Mouse (Mus musculus): ENCODE results near the gene Emd. TPM values are rescaled to one million over a fixed set of nuclear protein-coding genes. Genes with fewer than 3 reads are reported as not detected.
"Not testable (repeated sequence)": the region's sequence is repeated elsewhere in the genome, so short reads cannot be mapped to it uniquely, and the experiment has no call there.

The Emd gene
- polyA plus RNA-seq (2016; fragmentation: Nextera tagmentation; extraction: Ambion mirVana) = 10.1 and 11.6 TPM in 2 replicates

DNA sequence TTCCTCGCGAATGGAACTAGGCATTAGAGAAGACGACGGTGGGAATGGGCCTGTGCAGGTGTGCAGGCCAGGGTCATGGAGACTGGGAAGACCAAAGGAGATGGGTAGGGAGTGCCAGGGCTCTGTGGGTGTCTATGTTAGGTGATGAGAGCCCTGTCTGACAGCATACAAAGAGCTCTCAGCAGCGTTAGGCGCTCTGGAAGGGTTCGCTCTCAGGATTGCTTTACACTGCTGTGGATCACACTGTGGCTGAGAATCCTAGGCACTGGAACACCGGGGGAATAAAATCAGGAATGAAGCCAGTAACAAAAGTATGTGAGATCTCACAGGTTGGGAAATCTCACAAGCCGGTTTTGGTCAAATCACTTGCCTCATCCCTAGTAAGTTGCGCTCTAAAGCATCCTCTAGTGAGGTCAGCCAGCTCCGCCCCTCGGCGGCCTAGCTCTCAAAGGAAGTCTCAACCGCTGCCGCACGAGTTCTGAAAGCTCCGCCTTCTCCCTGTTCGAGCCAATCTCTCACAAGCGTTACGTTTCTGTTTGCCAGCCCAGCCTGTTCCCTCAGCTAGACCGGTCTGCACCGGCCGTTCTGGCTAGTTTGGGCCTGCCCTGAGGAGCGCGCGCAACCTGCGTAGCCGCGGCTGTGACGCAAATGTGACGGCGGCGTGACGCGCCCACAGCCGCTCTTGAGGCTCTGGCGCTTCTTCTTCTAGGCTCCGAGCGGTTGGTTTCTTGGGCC is at the start of gene Emd:
Emd (plus strand) TSS at position 535 of the 735 bp plus-strand sequence.
- peak within 1 kb of the TSS; percentile 69 for H3K4me3 ChIP-seq
- H3K4me2 ChIP-seq = peak within 1 kb of the TSS; percentile 84
- H3K27me3 ChIP-seq (replicated peaks) = peaks cover 15% of the 10 kb centered on the region
- 22% methylated on average over 39 of the region's 39 CpGs for WGBS (ENCODE audit: insufficient replicate concordance)
- peak; percentile 97 for ATAC-seq
- H3K36me3 ChIP-seq = peaks cover 28% of the 10 kb centered on the region
- no peaks in the 10 kb centered on the region for H3K9me3 ChIP-seq (replicated peaks)
- peak within 1 kb of the TSS; percentile 91 for H3K27ac ChIP-seq
- H3K4me1 ChIP-seq = peaks cover 15% of the 10 kb centered on the region
- H3K9ac ChIP-seq = peak within 1 kb of the TSS; percentile 81

GRCm38 (mm10) chrX:74218496-74218895 is 36.0 kb upstream of the Emd start:
- no peaks in the 10 kb centered on the region for H3K27me3 ChIP-seq (replicated peaks)
- H3K9ac ChIP-seq = no peak overlapping the region
- WGBS (ENCODE audit: insufficient replicate concordance) = 74% methylated on average over 4 of the region's 4 CpGs
- ATAC-seq = no peak
- no peak overlapping the region for H3K4me3 ChIP-seq
- H3K36me3 ChIP-seq = peaks cover 8% of the 10 kb centered on the region; the same call in 1 of the 2 replicates
- H3K9me3 ChIP-seq (replicated peaks) = no peaks in the 10 kb centered on the region
- no peaks in the 10 kb centered on the region for H3K4me1 ChIP-seq
- no peak overlapping the region for H3K4me2 ChIP-seq
- H3K27ac ChIP-seq = no peak overlapping the region

GRCm38 (mm10) chrX:74219449-74219848 is 35.0 kb upstream of the Emd start:
- peaks cover 16% of the 10 kb centered on the region for H3K36me3 ChIP-seq
- H3K4me1 ChIP-seq = no peaks in the 10 kb centered on the region
- H3K27ac ChIP-seq = no peak overlapping the region
- ATAC-seq = no peak
- no peak overlapping the region for H3K4me2 ChIP-seq
- H3K4me3 ChIP-seq = no peak overlapping the region
- no peak overlapping the region for H3K9ac ChIP-seq
- H3K27me3 ChIP-seq (replicated peaks) = no peaks in the 10 kb centered on the region
- 55% methylated on average over 13 of the region's 13 CpGs for WGBS (ENCODE audit: insufficient replicate concordance)
- no peaks in the 10 kb centered on the region for H3K9me3 ChIP-seq (replicated peaks)

DNA sequence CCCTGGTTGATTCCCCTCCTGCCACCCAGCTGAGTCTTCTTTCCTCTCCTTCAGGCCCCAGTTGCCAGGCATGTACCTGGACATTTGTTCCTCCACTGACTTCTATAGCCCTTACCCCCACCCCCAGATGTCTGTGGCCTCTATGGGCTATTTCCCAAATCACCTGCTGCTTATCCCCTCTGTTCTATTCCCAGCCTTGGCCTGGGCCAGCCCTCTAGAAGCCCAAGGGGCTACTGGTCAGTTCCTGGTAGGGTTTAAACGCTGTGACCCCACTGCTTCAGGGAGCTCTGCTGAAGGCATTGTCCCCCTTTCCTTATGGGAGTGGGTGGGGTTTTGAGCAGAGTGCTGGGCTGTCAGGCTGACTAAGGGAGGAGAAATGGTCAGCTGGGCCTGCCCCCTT is 34.4 kb upstream of the Emd start:
- H3K27me3 ChIP-seq (replicated peaks); H3K4me2 ChIP-seq; ATAC-seq; H3K27ac ChIP-seq; H3K9ac ChIP-seq; H3K4me1 ChIP-seq; H3K9me3 ChIP-seq (replicated peaks); H3K4me3 ChIP-seq: not testable (repeated sequence)
- H3K36me3 ChIP-seq = peaks cover 22% of the 10 kb centered on the region
- 50% methylated on average over 1 of the region's 1 CpGs for WGBS (ENCODE audit: insufficient replicate concordance)

DNA sequence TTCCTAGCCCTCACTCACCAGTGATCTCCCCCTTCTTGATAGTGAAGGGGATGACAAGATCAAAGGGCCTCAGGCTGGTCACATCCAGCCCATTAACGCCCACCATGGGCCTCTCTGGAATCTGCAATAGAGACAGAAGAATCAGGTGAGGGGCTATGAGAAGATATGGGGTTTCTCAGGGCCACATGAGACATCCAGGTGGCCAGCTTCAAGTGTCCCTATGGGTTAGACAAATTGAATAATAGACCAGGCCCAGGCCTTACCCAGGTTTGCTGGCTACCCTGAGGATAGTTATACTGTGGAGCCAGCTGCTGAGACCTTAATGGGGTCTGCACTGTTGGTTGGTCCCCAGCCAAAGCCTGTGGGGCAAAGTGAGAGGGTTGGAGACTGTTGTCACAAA is 24.4 kb upstream of the Emd start:
- Histone ChIP-seq H3K27ac (no peak overlapping the region), H3K27me3 (replicated peaks) (no peaks in the 10 kb centered on the region), H3K4me1 (no peaks in the 10 kb centered on the region), H3K9me3 (replicated peaks) (no peaks in the 10 kb centered on the region), H3K36me3 (peaks cover 93% of the 10 kb centered on the region), H3K9ac (no peak overlapping the region), H3K4me2 (no peak overlapping the region), H3K4me3 (no peak overlapping the region)
- 75% methylated on average over 1 of the region's 1 CpGs for WGBS (ENCODE audit: insufficient replicate concordance)
- ATAC-seq = no peak

GRCm38 (mm10) chrX:74233196-74233595 is 21.3 kb upstream of the Emd start:
- H3K36me3 ChIP-seq = peaks cover 88% of the 10 kb centered on the region
- H3K4me1 ChIP-seq = no peaks in the 10 kb centered on the region
- WGBS (ENCODE audit: insufficient replicate concordance) = 84% methylated on average over 5 of the region's 5 CpGs
- H3K4me3 ChIP-seq = no peak overlapping the region
- H3K27ac ChIP-seq = no peak overlapping the region
- no peaks in the 10 kb centered on the region for H3K9me3 ChIP-seq (replicated peaks)
- no peak overlapping the region for H3K9ac ChIP-seq
- H3K4me2 ChIP-seq = no peak overlapping the region
- no peaks in the 10 kb centered on the region for H3K27me3 ChIP-seq (replicated peaks)
- no peak for ATAC-seq

GRCm38 (mm10) chrX:74240332-74240731 is 14.2 kb upstream of the Emd start:
- Histone ChIP-seq H3K27ac (no peak overlapping the region), H3K4me1 (peaks cover 25% of the 10 kb centered on the region), H3K36me3 (peaks cover 73% of the 10 kb centered on the region), H3K4me3 (no peak overlapping the region), H3K9me3 (replicated peaks) (no peaks in the 10 kb centered on the region), H3K9ac (no peak overlapping the region), H3K4me2 (no peak overlapping the region), H3K27me3 (replicated peaks) (no peaks in the 10 kb centered on the region)
- ATAC-seq = no peak
- 89% methylated on average over 4 of the region's 4 CpGs for WGBS (ENCODE audit: insufficient replicate concordance)

DNA sequence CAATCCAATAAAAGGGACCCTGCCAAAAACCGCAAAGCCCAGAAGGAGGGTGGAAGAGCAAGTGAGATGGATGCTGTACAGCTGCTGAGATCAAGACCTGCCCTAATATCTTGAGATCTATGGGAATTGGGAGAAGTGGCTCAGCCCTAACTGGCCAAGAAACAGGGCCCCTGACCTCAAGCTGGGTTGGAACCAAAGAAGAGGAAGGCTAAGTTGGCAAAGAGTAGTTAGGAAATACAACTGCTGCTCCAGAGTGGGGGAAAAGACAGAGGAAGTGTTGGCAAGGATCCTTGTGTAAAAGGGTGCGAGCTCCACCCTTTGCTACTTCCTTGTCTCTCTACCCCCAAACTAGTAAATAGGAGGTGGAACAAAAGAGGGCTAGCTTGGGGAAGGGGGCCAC is 11.1 kb upstream of the Emd start:
- WGBS (ENCODE audit: insufficient replicate concordance) = 56% methylated on average over 2 of the region's 2 CpGs
- Histone ChIP-seq H3K27me3 (replicated peaks) (no peaks in the 10 kb centered on the region), H3K27ac (peak overlapping the region; percentile 45; the same call in 1 of the 2 replicates), H3K4me1 (peaks cover 32% of the 10 kb centered on the region), H3K4me2 (peak overlapping the region; percentile 85), H3K36me3 (peaks cover 48% of the 10 kb centered on the region), H3K9me3 (replicated peaks) (no peaks in the 10 kb centered on the region), H3K9ac (peak overlapping the region; percentile 31; the same call in 1 of the 2 replicates), H3K4me3 (no peak overlapping the region)
- no peak for ATAC-seq

- peak overlapping the region; percentile 45 for H3K27ac ChIP-seq
- WGBS (ENCODE audit: insufficient replicate concordance) = 7% methylated on average over 3 of the region's 3 CpGs
- H3K4me2 ChIP-seq = peak overlapping the region; percentile 85
- peak overlapping the region; percentile 31; the same call in 1 of the 2 replicates for H3K9ac ChIP-seq
- H3K4me1 ChIP-seq = peaks cover 34% of the 10 kb centered on the region
- peak overlapping the region; percentile 61 for H3K4me3 ChIP-seq
- no peaks in the 10 kb centered on the region for H3K27me3 ChIP-seq (replicated peaks)
- H3K9me3 ChIP-seq (replicated peaks) = no peaks in the 10 kb centered on the region
- peaks cover 44% of the 10 kb centered on the region for H3K36me3 ChIP-seq
- ATAC-seq = peak; percentile 66
Observed at GRCm38 (mm10) chrX:74243807-74244206, 10.7 kb upstream of the Emd start.

GRCm38 (mm10) chrX:74244614-74245083 is 9.8 kb upstream of the Emd start:
- Histone ChIP-seq H3K9ac (peak overlapping the region; percentile 67), H3K9me3 (replicated peaks) (no peaks in the 10 kb centered on the region), H3K36me3 (peaks cover 35% of the 10 kb centered on the region), H3K4me2 (peak overlapping the region; percentile 85), H3K27me3 (replicated peaks) (peaks cover 7% of the 10 kb centered on the region; the same call in 1 of the 2 replicates), H3K4me3 (peak overlapping the region; percentile 61), H3K27ac (peak overlapping the region; percentile 75; the same call in 1 of the 2 replicates), H3K4me1 (peaks cover 43% of the 10 kb centered on the region)
- 22% methylated on average over 1 of the region's 3 CpGs for WGBS (ENCODE audit: insufficient replicate concordance)
- no peak for ATAC-seq

DNA sequence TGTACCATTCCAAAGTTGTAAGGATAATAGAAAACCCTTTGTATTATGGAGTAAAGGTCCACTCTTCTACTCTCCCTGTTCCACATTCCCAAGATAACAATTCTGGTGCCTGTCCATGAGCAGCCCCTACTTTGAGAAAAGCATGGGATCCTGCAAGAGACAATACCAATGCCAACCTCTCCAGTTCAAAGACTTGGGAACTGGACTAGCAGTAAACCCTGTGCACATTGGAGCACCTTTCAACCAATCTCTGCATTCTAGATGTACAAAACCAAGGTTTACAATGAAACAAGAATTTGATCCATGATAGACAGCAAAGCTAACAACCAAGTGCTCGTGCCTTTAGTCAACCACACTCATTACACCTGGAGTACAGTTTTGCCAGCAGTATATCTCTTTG is 9.4 kb upstream of the Emd start:
- 15% methylated on average over 1 of the region's 1 CpGs for WGBS (ENCODE audit: insufficient replicate concordance)
- no peak for ATAC-seq
- H3K27me3 ChIP-seq (replicated peaks) = peaks cover 11% of the 10 kb centered on the region; the same call in 1 of the 2 replicates
- peaks cover 31% of the 10 kb centered on the region for H3K36me3 ChIP-seq
- peaks cover 46% of the 10 kb centered on the region for H3K4me1 ChIP-seq
- peak overlapping the region; percentile 85 for H3K4me2 ChIP-seq
- H3K27ac ChIP-seq = peak overlapping the region; percentile 75
- H3K9ac ChIP-seq = peak overlapping the region; percentile 67
- no peaks in the 10 kb centered on the region for H3K9me3 ChIP-seq (replicated peaks)
- peak overlapping the region; percentile 61 for H3K4me3 ChIP-seq

GRCm38 (mm10) chrX:74245687-74246086 is 8.8 kb upstream of the Emd start:
- WGBS (ENCODE audit: insufficient replicate concordance) = 17% methylated on average over 21 of the region's 21 CpGs
- Histone ChIP-seq H3K36me3 (peaks cover 25% of the 10 kb centered on the region), H3K9ac (peak overlapping the region; percentile 67), H3K4me1 (peaks cover 46% of the 10 kb centered on the region), H3K27ac (peak overlapping the region; percentile 75), H3K27me3 (replicated peaks) (peaks cover 14% of the 10 kb centered on the region), H3K4me2 (peak overlapping the region; percentile 85), H3K9me3 (replicated peaks) (no peaks in the 10 kb centered on the region), H3K4me3 (peak overlapping the region; percentile 61)
- peak; percentile 53 for ATAC-seq
